Mouse (Mus musculus): Measurements from ENCODE around the gene Smim27.

Smim27 gene

GRCm38 (mm10) chr4:40269430-40270032, at the start of gene Smim27, which contains the start of gene Topors:
TSS of gene Smim27 (plus strand) at chr4:40269579.
TSS of gene Topors (minus strand) at chr4:40269850.
- DNase-seq (ENCODE audit: low read depth): peak; percentile 98

GRCm38 (mm10) chr4:40220437-40220836, 48.9 kb upstream of the Smim27 start:
- DNase-seq (ENCODE audit: low read depth): no peak

- DNase-seq (ENCODE audit: low read depth): no peak
Observed at GRCm38 (mm10) chr4:40221004-40221760, 48.2 kb upstream of the Smim27 start.

GRCm38 (mm10) chr4:40221876-40222585, 47.3 kb upstream of the Smim27 start:
- no peak for DNase-seq (ENCODE audit: low read depth)

- no peak for DNase-seq (ENCODE audit: low read depth)
Observed at GRCm38 (mm10) chr4:40226095-40226494, 43.3 kb upstream of the Smim27 start.

GRCm38 (mm10) chr4:40227131-40227530, 42.2 kb upstream of the Smim27 start:
- DNase-seq (ENCODE audit: low read depth): no peak

- no peak for DNase-seq (ENCODE audit: low read depth)
Observed at GRCm38 (mm10) chr4:40227886-40228285, 41.5 kb upstream of the Smim27 start.

GRCm38 (mm10) chr4:40229723-40230122, 39.7 kb upstream of the Smim27 start:
- no peak for DNase-seq (ENCODE audit: low read depth)

- no peak for DNase-seq (ENCODE audit: low read depth)
Observed at GRCm38 (mm10) chr4:40233062-40233664, 36.2 kb upstream of the Smim27 start.

GRCm38 (mm10) chr4:40234256-40234655, 35.1 kb upstream of the Smim27 start:
- no peak for DNase-seq (ENCODE audit: low read depth)

- DNase-seq (ENCODE audit: low read depth): peak; percentile 39
Observed at GRCm38 (mm10) chr4:40236829-40237228, 32.5 kb upstream of the Smim27 start.

GRCm38 (mm10) chr4:40238483-40239408, 30.6 kb upstream of the Smim27 start:
- DNase-seq (ENCODE audit: low read depth): peak; percentile 77

GRCm38 (mm10) chr4:40239409-40240271, 29.7 kb upstream of the Smim27 start, which contains the start of gene Ddx58:
TSS of gene Ddx58 (minus strand) at chr4:40239828.
- peak; percentile 85 for DNase-seq (ENCODE audit: low read depth)

- DNase-seq (ENCODE audit: low read depth): peak; percentile 44
Observed at GRCm38 (mm10) chr4:40240272-40240744, 29.1 kb upstream of the Smim27 start.

- DNase-seq (ENCODE audit: low read depth): peak; percentile 41
Observed at GRCm38 (mm10) chr4:40241928-40242327, 27.5 kb upstream of the Smim27 start.

- DNase-seq (ENCODE audit: low read depth): no peak
Observed at GRCm38 (mm10) chr4:40243006-40243405, 26.4 kb upstream of the Smim27 start.

GRCm38 (mm10) chr4:40244035-40244434, 25.3 kb upstream of the Smim27 start:
- no peak for DNase-seq (ENCODE audit: low read depth)

- no peak for DNase-seq (ENCODE audit: low read depth)
Observed at GRCm38 (mm10) chr4:40250984-40251383, 18.4 kb upstream of the Smim27 start.

GRCm38 (mm10) chr4:40253766-40254165, 15.6 kb upstream of the Smim27 start:
- no peak for DNase-seq (ENCODE audit: low read depth)
